ENCODE assay signal across 13 mouse cellular contexts in the genomic region with DNA sequence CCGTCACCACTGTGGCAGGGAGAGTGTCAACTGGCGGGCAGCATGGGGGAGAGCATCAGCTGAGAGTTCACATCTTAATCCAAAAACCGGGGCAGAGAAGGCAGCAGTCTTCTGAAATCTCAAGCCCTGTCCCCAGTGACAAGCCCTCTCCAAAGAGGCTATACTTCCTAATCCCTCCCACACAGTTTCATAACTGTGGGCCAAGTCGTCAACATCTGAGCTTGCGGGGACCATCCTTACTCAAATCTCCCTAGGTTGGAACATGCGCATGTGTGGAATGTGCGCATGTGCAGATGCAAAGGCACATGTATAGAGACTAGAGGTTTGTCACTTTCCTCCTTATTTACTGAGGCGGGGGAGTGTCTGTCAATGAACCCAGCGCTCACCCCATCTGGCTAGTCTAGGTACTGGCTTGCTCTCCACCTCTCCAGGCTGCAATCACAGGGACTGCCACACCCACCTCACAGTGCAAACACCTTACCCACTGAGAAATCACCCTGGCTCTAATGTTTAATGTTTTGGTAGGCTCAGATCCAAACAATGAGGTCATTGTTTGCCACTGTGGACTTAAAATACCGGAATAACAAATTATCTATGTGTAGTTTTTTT. TPM values are rescaled to one million over a fixed set of nuclear protein-coding genes. Genes with fewer than 3 reads are reported as not detected.
DNase-seq lines count a peak whose midpoint lies in the region; ATAC-seq and TF ChIP-seq lines count a peak whose summit lies in the region.
"Had no signal": no experiment of that assay in that cellular context is flagged by ENCODE, and none has a peak within 500 bp of the region (broad histone marks: within the 10 kb centered on the region; RNA-seq: fewer than 3 reads in every experiment).

No protein-coding gene starts in this region.

- WGBS in kidney, adult 2 months = 85% methylated on average over 10 of the region's 10 CpGs
- 78% methylated on average over 10 of the region's 10 CpGs for WGBS in liver, embryonic 13.5 days (ENCODE audit: insufficient replicate concordance)

- no peak overlapping the region for H3K27ac ChIP-seq in kidney, adult 2 months (ENCODE audit: insufficient read depth, low read depth, low read length)
- H3K27ac ChIP-seq in liver, embryonic 13.5 days = no peak overlapping the region
- H3K27ac ChIP-seq: hindbrain, embryonic 13.5 days; macrophage had no signal

- 0 out of 2 replicates have a peak, but pooled peaks cover 4% of the 10 kb centered on the region for H3K9me3 ChIP-seq in liver, embryonic 13.5 days (replicated peaks)

- no peak for TF ChIP-seq CTCF in kidney, adult 2 months (conservative IDR thresholded peaks at IDR 0.05; ENCODE audit: insufficient read depth, insufficient read length, low read depth, low read length)

- H3K36me3 ChIP-seq in kidney, adult 2 months (ENCODE audit: control insufficient read depth, insufficient read depth, low read length) = no peaks in the 10 kb centered on the region
- peaks cover 26% of the 10 kb centered on the region for H3K36me3 ChIP-seq in liver, embryonic 13.5 days

- no peak overlapping the region for H3K4me3 ChIP-seq in kidney, adult 2 months (ENCODE audit: insufficient read depth, low read depth, low read length)
- no peak overlapping the region for H3K4me3 ChIP-seq in liver, embryonic 13.5 days (replicated peaks)
- H3K4me3 ChIP-seq: hindbrain, embryonic 13.5 days had no signal

- peak; percentile 44 for ATAC-seq in liver, embryonic 13.5 days (ENCODE audit: low read depth)
- 0 out of 2 replicates have a peak, but pooled peaks have one; percentile 20 for ATAC-seq in megakaryocyte, adult 5-6 weeks (ENCODE audit: poor library complexity, severe bottlenecking)
- ATAC-seq: Patski had no signal

- H3K4me2 ChIP-seq in liver, embryonic 13.5 days = no peak overlapping the region
- H3K4me2 ChIP-seq: hindbrain, embryonic 13.5 days had no signal

- H3K4me1 ChIP-seq in kidney, adult 2 months (ENCODE audit: control insufficient read depth, insufficient read depth, low read length) = peaks cover 8% of the 10 kb centered on the region; the same call in 1 of the 2 replicates
- peaks cover 16% of the 10 kb centered on the region for H3K4me1 ChIP-seq in liver, embryonic 13.5 days (replicated peaks)

- peak; percentile 22 for DNase-seq in kidney, adult 2 months
- no peak for DNase-seq in kidney, postnatal 4 days
- peak; percentile 49 for DNase-seq in MN1 (ENCODE audit: low spot score)
- DNase-seq in liver, embryonic 13.5 days = no peak
- DNase-seq in thymus, postnatal 14 days = no peak
- DNase-seq in gastrocnemius, postnatal 36 days = no peak
- no peak for DNase-seq in spleen, adult 12 weeks (ENCODE audit: low spot score)
- DNase-seq: adrenal gland, postnatal 25 days; thymus, postnatal 36 days had no signal

- no peak for TF ChIP-seq POLR2A in kidney, adult 2 months (IDR thresholded peaks at IDR 0.05; ENCODE audit: low read depth, low read length)

- no peaks in the 10 kb centered on the region for H3K27me3 ChIP-seq in kidney, adult 2 months (replicated peaks; ENCODE audit: control insufficient read depth, insufficient read depth, low read length)
- H3K27me3 ChIP-seq in liver, embryonic 13.5 days = no peaks in the 10 kb centered on the region
- H3K27me3 ChIP-seq: hindbrain, embryonic 13.5 days; Patski had no signal

- intact Hi-C loops in gastrocnemius, postnatal 36 days (cut with DNase I) = no loop called here

- H3K9ac ChIP-seq in liver, embryonic 13.5 days = no peak overlapping the region
- H3K9ac ChIP-seq: hindbrain, embryonic 13.5 days had no signal

RNA-seq across cellular contexts. Expression of gene Arid2, which starts 16.9 kb away (rescaled TPM):
- polyA plus RNA-seq in kidney, adult 2 months (2012; rRNA removed) = 11.5 and 11.8 TPM in 2 replicates
- polyA plus RNA-seq in liver, embryonic 13.5 days (2015; fragmentation: Nextera tagmentation; extraction: Ambion mirVana) = 7.9 and 9.6 TPM in 2 replicates
- total RNA-seq in megakaryocyte, adult 5-6 weeks (2015) = 39.0 and 44.5 TPM in 2 replicates
- 28.5 and 36.2 TPM in 2 replicates for total RNA-seq in megakaryocyte, adult 5-6 weeks (2017)
- total RNA-seq in gastrocnemius, postnatal 36 days (2021) = 10 to 100 TPM; 11.0 to 13.1 TPM

Comparison
In these comparisons a context has a peak if more than half of its experiments do, and no peak if none do; other contexts are left out.
1. DNase-seq: peak in kidney, adult 2 months (single experiment) and MN1 (single experiment); none in kidney, postnatal 4 days (0 of 2), liver, embryonic 13.5 days (single experiment), thymus, postnatal 14 days (single experiment), gastrocnemius, postnatal 36 days (0 of 2) and spleen, adult 12 weeks (single experiment).